Mouse (Mus musculus): ENCODE data around the gene Smok3c. TPM values are rescaled to one million over a fixed set of nuclear protein-coding genes. Genes with fewer than 3 reads are reported as not detected.
"Not testable (repeated sequence)": the region's sequence is repeated elsewhere in the genome, so short reads cannot be mapped to it uniquely, and the experiment has no call there.

Gene Smok3c
- polyA plus RNA-seq, 1 experiment, result not detected

DNA sequence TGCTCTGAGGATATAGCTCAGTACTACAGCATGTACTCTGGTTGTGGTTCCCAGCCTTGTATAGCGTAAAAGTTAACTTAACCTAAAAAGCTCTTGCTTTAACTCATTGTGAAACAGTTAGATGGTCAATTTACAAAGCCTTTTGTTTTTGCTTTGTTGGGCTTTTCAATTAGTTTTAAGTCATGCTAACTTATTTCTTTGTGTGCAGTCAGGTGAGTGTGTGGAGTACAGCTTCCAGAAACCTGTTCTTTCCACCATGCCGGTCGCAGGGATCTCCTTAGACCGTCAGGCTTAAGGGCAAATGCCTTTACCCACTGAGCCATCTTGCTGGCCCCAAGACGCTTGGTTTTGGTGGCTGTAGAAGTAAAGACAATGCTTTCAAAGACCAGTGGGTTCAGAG, 37.7 kb downstream of the Smok3c start:
- H3K9me3 ChIP-seq, result no peaks in the 10 kb centered on the region
- no peaks in the 10 kb centered on the region for H3K27me3 ChIP-seq (replicated peaks)
- no peak for TF ChIP-seq GATA1 (IDR thresholded peaks at IDR 0.05; ENCODE audit: borderline replicate concordance, low read length)
- TF ChIP-seq FLI1 (IDR thresholded peaks at IDR 0.05; ENCODE audit: low read length), result no peak
- peaks cover 53% of the 10 kb centered on the region for H3K36me3 ChIP-seq (replicated peaks; ENCODE audit: low read length)
- no peak overlapping the region for H3K4me3 ChIP-seq (replicated peaks)
- peaks cover 35% of the 10 kb centered on the region for H3K4me1 ChIP-seq

DNA sequence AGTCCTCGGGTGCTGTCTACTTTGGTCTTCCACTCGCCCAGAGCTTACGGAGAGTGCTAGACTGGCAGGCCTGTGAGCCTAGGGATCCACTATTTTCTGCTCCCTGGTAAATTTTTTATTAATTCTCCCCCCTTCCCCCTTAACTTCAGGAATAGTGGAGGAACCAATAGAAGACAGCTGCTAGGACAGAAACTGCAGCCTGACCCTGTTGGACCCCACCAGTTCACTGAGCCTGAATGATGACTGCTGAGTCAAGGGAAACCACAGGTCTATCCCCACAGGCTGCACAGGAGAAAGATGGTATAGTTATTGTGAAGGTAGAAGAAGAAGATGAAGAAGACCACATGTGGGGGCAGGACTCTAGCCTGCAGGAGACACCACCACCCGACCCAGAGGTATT, 39.8 kb downstream of the Smok3c start:
- Histone ChIP-seq H3K9me3 (no peaks in the 10 kb centered on the region), H3K4me3 (replicated peaks) (no peak overlapping the region), H3K27me3 (replicated peaks) (no peaks in the 10 kb centered on the region), H3K4me1 (peaks cover 20% of the 10 kb centered on the region), H3K36me3 (replicated peaks; ENCODE audit: low read length) (peaks cover 66% of the 10 kb centered on the region)
- no peak for TF ChIP-seq FLI1 (IDR thresholded peaks at IDR 0.05; ENCODE audit: low read length)
- no peak for TF ChIP-seq GATA1 (IDR thresholded peaks at IDR 0.05; ENCODE audit: borderline replicate concordance, low read length)

DNA sequence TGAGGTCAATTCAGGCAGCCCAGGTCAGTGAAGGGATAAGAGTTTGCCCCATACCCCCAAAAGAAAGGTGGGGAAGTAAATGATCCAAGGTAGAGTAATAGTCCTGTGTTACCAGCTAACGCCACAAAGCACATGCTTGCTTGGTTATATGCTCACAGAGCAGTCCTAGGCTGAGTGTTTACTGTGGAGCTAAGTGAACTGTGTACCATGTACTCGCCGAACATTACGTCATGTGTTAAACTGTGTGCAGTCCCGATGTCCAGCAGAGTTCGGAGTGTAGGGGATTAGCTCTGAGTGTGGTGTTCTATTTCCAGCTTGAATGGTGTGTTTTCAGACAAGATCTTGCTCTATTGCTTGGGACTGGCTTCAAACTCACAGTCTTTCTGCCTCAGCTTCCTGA, 41.5 kb downstream of the Smok3c start:
- TF ChIP-seq FLI1 (IDR thresholded peaks at IDR 0.05; ENCODE audit: low read length) (no peak), GATA1 (IDR thresholded peaks at IDR 0.05; ENCODE audit: borderline replicate concordance, low read length) (no peak)
- no peaks in the 10 kb centered on the region for H3K27me3 ChIP-seq (replicated peaks)
- H3K9me3 ChIP-seq, result no peaks in the 10 kb centered on the region
- H3K4me3 ChIP-seq (replicated peaks), result no peak overlapping the region
- H3K4me1 ChIP-seq, result peaks cover 5% of the 10 kb centered on the region; the same call in 1 of the 2 replicates
- H3K36me3 ChIP-seq (replicated peaks; ENCODE audit: low read length), result peaks cover 73% of the 10 kb centered on the region

DNA sequence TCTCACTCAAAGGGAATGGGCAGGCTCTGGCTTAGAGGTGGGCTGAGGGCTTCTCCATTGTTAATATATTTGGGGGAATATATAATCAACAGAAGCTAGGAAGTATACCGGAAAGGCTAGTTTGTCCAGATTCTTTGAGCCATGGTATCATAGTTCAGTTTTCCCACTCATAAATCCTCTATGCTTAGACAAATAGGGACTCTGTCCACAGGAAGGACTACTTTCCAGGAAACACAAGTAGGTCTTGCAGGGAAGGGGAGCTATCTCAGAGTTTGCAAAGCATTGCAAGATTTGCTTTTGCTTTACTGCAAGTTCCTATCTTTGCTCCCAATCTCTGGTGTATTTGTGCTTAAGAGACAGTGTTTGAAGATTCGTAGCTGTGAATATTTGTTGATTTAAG, 52.0 kb downstream of the Smok3c start:
- H3K4me1 ChIP-seq, result peaks cover 3% of the 10 kb centered on the region; the same call in 1 of the 2 replicates
- no peaks in the 10 kb centered on the region for H3K27me3 ChIP-seq (replicated peaks)
- H3K9me3 ChIP-seq, result no peaks in the 10 kb centered on the region
- peaks cover 54% of the 10 kb centered on the region for H3K36me3 ChIP-seq (replicated peaks; ENCODE audit: low read length)
- H3K4me3 ChIP-seq (replicated peaks), result no peak overlapping the region
- no peak for TF ChIP-seq FLI1 (IDR thresholded peaks at IDR 0.05; ENCODE audit: low read length)
- no peak for TF ChIP-seq GATA1 (IDR thresholded peaks at IDR 0.05; ENCODE audit: borderline replicate concordance, low read length)

DNA sequence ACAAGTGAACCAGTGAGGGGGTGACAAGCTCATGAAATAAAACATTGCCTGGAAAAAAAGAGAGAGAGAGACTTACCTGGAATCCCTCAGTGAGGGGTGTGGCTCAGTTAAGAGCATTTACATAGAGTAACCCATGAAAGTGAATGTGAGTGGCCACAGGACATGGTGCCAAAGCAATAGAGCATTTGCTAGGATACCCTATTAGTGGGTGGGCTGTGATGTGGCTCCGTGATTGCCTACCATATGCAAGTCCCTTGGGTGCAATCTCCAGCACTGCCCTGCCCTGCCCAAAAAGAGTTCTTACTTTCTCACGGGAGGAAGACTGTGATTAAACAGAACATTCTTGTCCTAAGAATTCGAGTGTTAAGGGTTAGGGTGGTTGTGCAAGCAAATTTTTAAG, 54.1 kb downstream of the Smok3c start:
- TF ChIP-seq GATA1 (IDR thresholded peaks at IDR 0.05; ENCODE audit: borderline replicate concordance, low read length) (no peak), FLI1 (IDR thresholded peaks at IDR 0.05; ENCODE audit: low read length) (no peak)
- Histone ChIP-seq H3K9me3 (no peaks in the 10 kb centered on the region), H3K4me3 (replicated peaks) (no peak overlapping the region)

DNA sequence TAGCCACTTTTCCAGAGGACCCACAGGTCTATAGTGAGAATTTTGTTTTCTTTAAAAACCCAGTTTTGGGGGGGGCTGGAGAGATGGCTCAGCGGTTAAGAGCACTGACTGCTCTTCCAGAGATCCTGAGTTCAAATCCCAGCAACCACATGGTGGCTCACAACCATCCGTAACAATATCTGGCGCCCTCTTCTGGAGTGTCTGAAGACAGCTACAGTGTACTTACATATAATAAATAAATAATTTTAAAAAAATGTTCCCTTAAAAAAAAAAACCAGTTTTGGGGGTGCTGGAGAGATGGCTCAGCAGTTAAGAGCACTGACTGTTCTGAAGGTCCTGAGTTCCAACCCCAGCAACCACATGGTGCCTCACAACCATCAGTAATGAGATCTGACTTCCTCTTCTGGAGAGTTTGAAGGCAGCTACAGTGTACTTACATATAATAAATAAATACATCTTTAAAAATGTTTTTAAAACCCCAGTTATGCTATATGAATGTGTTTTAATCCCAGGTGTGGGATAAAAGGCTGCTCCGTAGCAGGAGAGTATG, 56.9 kb downstream of the Smok3c start:
- not testable (repeated sequence) for H3K36me3 ChIP-seq (replicated peaks; ENCODE audit: low read length); H3K27me3 ChIP-seq (replicated peaks); H3K4me3 ChIP-seq (replicated peaks); H3K9me3 ChIP-seq
- peaks cover 10% of the 10 kb centered on the region; the same call in 1 of the 2 replicates for H3K4me1 ChIP-seq

More for the DNA sequence above, 54.1 kb downstream of the Smok3c start:
- Histone ChIP-seq H3K4me1 (peaks cover 3% of the 10 kb centered on the region; the same call in 1 of the 2 replicates), H3K27me3 (replicated peaks) (no peaks in the 10 kb centered on the region), H3K36me3 (replicated peaks; ENCODE audit: low read length) (peaks cover 32% of the 10 kb centered on the region)

Other genes with a start within 250 kb of the Smok3c start
- gene Pilra, start 216.9 kb upstream of the Smok3c start, polyA plus RNA-seq (2012; ENCODE audit: insufficient read depth, low replicate concordance), result 1.1 TPM in 1 of 2 replicates, not detected in the other
- gene Pilrb1, start 195.1 kb upstream of the Smok3c start, polyA plus RNA-seq (2012; ENCODE audit: insufficient read depth, low replicate concordance), result not detected in 2 replicates
- 0.83 TPM in 1 of 2 replicates, not detected in the other for gene Pilrb2, start 181.4 kb upstream of the Smok3c start, polyA plus RNA-seq (2012; ENCODE audit: insufficient read depth, low replicate concordance)
- gene Cyp3a13, start 131.6 kb upstream of the Smok3c start, polyA plus RNA-seq (2012; ENCODE audit: insufficient read depth, low replicate concordance), result not detected in 2 replicates
- 0.68 TPM in 1 of 2 replicates, not detected in the other for gene Gjc3, start 90.1 kb upstream of the Smok3c start, polyA plus RNA-seq (2012; ENCODE audit: insufficient read depth, low replicate concordance)
- not detected in 2 replicates for gene Azgp1, start 71.7 kb upstream of the Smok3c start, polyA plus RNA-seq (2012; ENCODE audit: insufficient read depth, low replicate concordance)
- not detected in 2 replicates for gene Smok3a, start 31.9 kb upstream of the Smok3c start, polyA plus RNA-seq (2012; ENCODE audit: insufficient read depth, low replicate concordance)
- 0.06 TPM in 1 of 2 replicates, not detected in the other for gene Smok3b, start 31.8 kb upstream of the Smok3c start, polyA plus RNA-seq (2012; ENCODE audit: insufficient read depth, low replicate concordance)
- gene Zkscan1, start 31.9 kb downstream of the Smok3c start, polyA plus RNA-seq (2012; ENCODE audit: insufficient read depth, low replicate concordance), result 0.38 TPM in 1 of 2 replicates, not detected in the other
- gene Zscan21, start 63.7 kb downstream of the Smok3c start, polyA plus RNA-seq (2012; ENCODE audit: insufficient read depth, low replicate concordance), result 0.86 TPM in 1 of 2 replicates, not detected in the other
- gene Zfp113, start 102.5 kb downstream of the Smok3c start, polyA plus RNA-seq (2012; ENCODE audit: insufficient read depth, low replicate concordance), result 0.13 TPM in 1 of 2 replicates, not detected in the other
- gene Cops6, start 107.9 kb downstream of the Smok3c start, polyA plus RNA-seq (2012; ENCODE audit: insufficient read depth, low replicate concordance), result 18.0 and 85.5 TPM in 2 replicates
- gene Ap4m1, start 118.8 kb downstream of the Smok3c start, polyA plus RNA-seq (2012; ENCODE audit: insufficient read depth, low replicate concordance), result 5.5 and 7.4 TPM in 2 replicates
- 6.7 and 10.6 TPM in 2 replicates for gene Mcm7, start 119.2 kb downstream of the Smok3c start, polyA plus RNA-seq (2012; ENCODE audit: insufficient read depth, low replicate concordance)
- 21.9 and 50.3 TPM in 2 replicates for gene Taf6, start 134.3 kb downstream of the Smok3c start, polyA plus RNA-seq (2012; ENCODE audit: insufficient read depth, low replicate concordance)
- 1.8 and 2.1 TPM in 2 replicates for gene Cnpy4, start 134.3 kb downstream of the Smok3c start, polyA plus RNA-seq (2012; ENCODE audit: insufficient read depth, low replicate concordance)
- gene Mblac1, start 141.1 kb downstream of the Smok3c start, polyA plus RNA-seq (2012; ENCODE audit: insufficient read depth, low replicate concordance), result 3.8 TPM in 1 of 2 replicates, not detected in the other
- gene Nxpe5, start 172.7 kb downstream of the Smok3c start, polyA plus RNA-seq (2012; ENCODE audit: insufficient read depth, low replicate concordance), result 0.40 TPM in 1 of 2 replicates, not detected in the other
- gene Lamtor4, start 202.3 kb downstream of the Smok3c start, polyA plus RNA-seq (2012; ENCODE audit: insufficient read depth, low replicate concordance), result 61.6 and 131 TPM in 2 replicates
- gene BC037034, start 210.8 kb downstream of the Smok3c start, polyA plus RNA-seq (2012; ENCODE audit: insufficient read depth, low replicate concordance), result 49.9 and 62.5 TPM in 2 replicates
- not detected in 2 replicates for gene Gal3st4, start 219.6 kb downstream of the Smok3c start, polyA plus RNA-seq (2012; ENCODE audit: insufficient read depth, low replicate concordance)
- not detected in 2 replicates for gene Gm43720, start 226.8 kb downstream of the Smok3c start, polyA plus RNA-seq (2012; ENCODE audit: insufficient read depth, low replicate concordance)
- 2.6 and 3.1 TPM in 2 replicates for gene Gpc2, start 226.8 kb downstream of the Smok3c start, polyA plus RNA-seq (2012; ENCODE audit: insufficient read depth, low replicate concordance)
- gene Stag3, start 227.0 kb downstream of the Smok3c start, polyA plus RNA-seq (2012; ENCODE audit: insufficient read depth, low replicate concordance), result 0.66 and 9.2 TPM in 2 replicates

All from megakaryocyte, embryonic 14.5 days (primary cell).